Comparison of ENCODE assay signal across 10 mouse cellular contexts in genomic region chr13:12386286-12386685, GRCm38 (mm10). TPM values are rescaled to one million over a fixed set of nuclear protein-coding genes. Genes with fewer than 3 reads are reported as not detected.
DNase-seq lines count a peak whose midpoint lies in the region; ATAC-seq and TF ChIP-seq lines count a peak whose summit lies in the region.
"Had no signal": no experiment of that assay in that cellular context is flagged by ENCODE, and none has a peak within 500 bp of the region (broad histone marks: within the 10 kb centered on the region; RNA-seq: fewer than 3 reads in every experiment).

No protein-coding gene starts in this region.

- peak; percentile 40 for DNase-seq in hindbrain, embryonic 11.5 days (ENCODE audit: low spot score)
- DNase-seq in neural tube, embryonic 10.5 days (ENCODE audit: extremely low spot score, low spot score): no peak
- peak; percentile 70 for DNase-seq in brain, adult 2 months (ENCODE audit: low read depth, low spot score)
- peak; percentile 80 for DNase-seq in midbrain, postnatal 0 days (ENCODE audit: low spot score)
- no peak for DNase-seq in gastrocnemius, postnatal 4 days (ENCODE audit: low spot score in 2 of 2)
- no peak for DNase-seq in spleen, postnatal 10 days (ENCODE audit: low spot score in 2 of 2)

- no peaks in the 10 kb centered on the region for H3K36me3 ChIP-seq in hindbrain, embryonic 11.5 days (ENCODE audit: control insufficient read depth, insufficient read depth, low read length)
- no peaks in the 10 kb centered on the region for H3K36me3 ChIP-seq in hindbrain, embryonic 12.5 days
- no peaks in the 10 kb centered on the region for H3K36me3 ChIP-seq in neural tube, embryonic 15.5 days
- H3K36me3 ChIP-seq in midbrain, postnatal 0 days (ENCODE audit: insufficient read depth, low read length): no peaks in the 10 kb centered on the region
- H3K36me3 ChIP-seq: embryonic facial prominence, embryonic 13.5 days; limb, embryonic 15.5 days had no signal

- H3K9ac ChIP-seq in hindbrain, embryonic 11.5 days (ENCODE audit: low read depth, low read length): no peak overlapping the region
- H3K9ac ChIP-seq in hindbrain, embryonic 12.5 days: no peak overlapping the region
- no peak overlapping the region for H3K9ac ChIP-seq in neural tube, embryonic 15.5 days (replicated peaks)
- H3K9ac ChIP-seq in midbrain, postnatal 0 days (replicated peaks; ENCODE audit: low read length, poor library complexity, severe bottlenecking): no peak overlapping the region
- H3K9ac ChIP-seq: embryonic facial prominence, embryonic 13.5 days; limb, embryonic 15.5 days had no signal

- no peak overlapping the region for H3K4me2 ChIP-seq in hindbrain, embryonic 11.5 days (replicated peaks; ENCODE audit: low read depth, low read length)
- H3K4me2 ChIP-seq in hindbrain, embryonic 12.5 days (replicated peaks): no peak overlapping the region
- H3K4me2 ChIP-seq in neural tube, embryonic 15.5 days: no peak overlapping the region
- no peak overlapping the region for H3K4me2 ChIP-seq in midbrain, postnatal 0 days (ENCODE audit: low read depth, low read length, poor library complexity, severe bottlenecking)
- H3K4me2 ChIP-seq: embryonic facial prominence, embryonic 13.5 days; limb, embryonic 15.5 days had no signal

- peak; percentile 91 for TF ChIP-seq CTCF in midbrain, postnatal 0 days (IDR thresholded peaks at IDR 0.05)

- H3K4me1 ChIP-seq in hindbrain, embryonic 11.5 days (replicated peaks; ENCODE audit: control insufficient read depth, insufficient read depth, low read length): no peaks in the 10 kb centered on the region
- H3K4me1 ChIP-seq in hindbrain, embryonic 12.5 days: no peaks in the 10 kb centered on the region
- no peaks in the 10 kb centered on the region for H3K4me1 ChIP-seq in neural tube, embryonic 15.5 days
- no peaks in the 10 kb centered on the region for H3K4me1 ChIP-seq in midbrain, postnatal 0 days (ENCODE audit: insufficient read depth, low read length)
- H3K4me1 ChIP-seq: embryonic facial prominence, embryonic 13.5 days; limb, embryonic 15.5 days had no signal

- no peak overlapping the region for H3K4me3 ChIP-seq in hindbrain, embryonic 11.5 days (ENCODE audit: low read depth, low read length)
- H3K4me3 ChIP-seq in hindbrain, embryonic 12.5 days: no peak overlapping the region
- H3K4me3 ChIP-seq in neural tube, embryonic 15.5 days (replicated peaks): no peak overlapping the region
- H3K4me3 ChIP-seq in midbrain, postnatal 0 days (ENCODE audit: low read depth, low read length): no peak overlapping the region
- H3K4me3 ChIP-seq: embryonic facial prominence, embryonic 13.5 days; limb, embryonic 15.5 days had no signal

- no peak for ATAC-seq in hindbrain, embryonic 11.5 days (ENCODE audit: low FRiP score)
- no peak for ATAC-seq in hindbrain, embryonic 12.5 days (ENCODE audit: low FRiP score)
- peak; percentile 68; the same call in 1 of the 2 replicates for ATAC-seq in neural tube, embryonic 15.5 days (ENCODE audit: low FRiP score)
- no peak for ATAC-seq in midbrain, postnatal 0 days (ENCODE audit: low FRiP score)

- no peaks in the 10 kb centered on the region for H3K27me3 ChIP-seq in hindbrain, embryonic 11.5 days (ENCODE audit: control insufficient read depth, insufficient read depth, low read length)
- H3K27me3 ChIP-seq in hindbrain, embryonic 12.5 days: no peaks in the 10 kb centered on the region
- H3K27me3 ChIP-seq in neural tube, embryonic 15.5 days (replicated peaks): no peaks in the 10 kb centered on the region
- no peaks in the 10 kb centered on the region for H3K27me3 ChIP-seq in midbrain, postnatal 0 days (ENCODE audit: insufficient read depth, low read length)
- H3K27me3 ChIP-seq: embryonic facial prominence, embryonic 13.5 days; limb, embryonic 15.5 days had no signal

- H3K27ac ChIP-seq in hindbrain, embryonic 11.5 days (ENCODE audit: low read depth, low read length): no peak overlapping the region
- H3K27ac ChIP-seq in hindbrain, embryonic 12.5 days: no peak overlapping the region
- H3K27ac ChIP-seq in neural tube, embryonic 15.5 days (replicated peaks): no peak overlapping the region
- no peak overlapping the region for H3K27ac ChIP-seq in midbrain, postnatal 0 days (ENCODE audit: low read depth, low read length)
- H3K27ac ChIP-seq: embryonic facial prominence, embryonic 13.5 days; limb, embryonic 15.5 days had no signal

- no peaks in the 10 kb centered on the region for H3K9me3 ChIP-seq in hindbrain, embryonic 11.5 days (ENCODE audit: control insufficient read depth, low read length)
- no peaks in the 10 kb centered on the region for H3K9me3 ChIP-seq in hindbrain, embryonic 12.5 days (replicated peaks)
- H3K9me3 ChIP-seq in neural tube, embryonic 15.5 days (replicated peaks): no peaks in the 10 kb centered on the region
- no peaks in the 10 kb centered on the region for H3K9me3 ChIP-seq in midbrain, postnatal 0 days (ENCODE audit: low read length)
- H3K9me3 ChIP-seq: embryonic facial prominence, embryonic 13.5 days; limb, embryonic 15.5 days had no signal

RNA-seq across cellular contexts. Expression of gene Heatr1, which starts 8.5 kb away (rescaled TPM):
- polyA plus RNA-seq in hindbrain, embryonic 11.5 days (2014; fragmentation: Nextera tagmentation; extraction: Ambion mirVana): 36.2 and 37.2 TPM in 2 replicates
- polyA plus RNA-seq in hindbrain, embryonic 12.5 days (2016; fragmentation: Nextera tagmentation; extraction: Ambion mirVana): 24.8 and 26.8 TPM in 2 replicates
- 9.8 and 12.9 TPM in 2 replicates for polyA plus RNA-seq in neural tube, embryonic 15.5 days (2015; fragmentation: Nextera tagmentation; extraction: Ambion mirVana)
- 13.1 and 18.5 TPM in 2 replicates for total RNA-seq in midbrain, postnatal 0 days (2014; rRNA removed)
- polyA plus RNA-seq in midbrain, postnatal 0 days (2015; fragmentation: Nextera tagmentation; extraction: Ambion mirVana): 5.1 and 5.9 TPM in 2 replicates
- total RNA-seq in gastrocnemius, postnatal 4 days (2021): 10 to 100 TPM; 14.8 to 17.4 TPM

RNA-seq across cellular contexts. Expression of gene Actn2, which starts 45.7 kb away (rescaled TPM):
- polyA plus RNA-seq in hindbrain, embryonic 11.5 days (2014; fragmentation: Nextera tagmentation; extraction: Ambion mirVana): 3.3 and 5.8 TPM in 2 replicates
- polyA plus RNA-seq in hindbrain, embryonic 12.5 days (2016; fragmentation: Nextera tagmentation; extraction: Ambion mirVana): 6.2 and 26.2 TPM in 2 replicates
- polyA plus RNA-seq in neural tube, embryonic 15.5 days (2015; fragmentation: Nextera tagmentation; extraction: Ambion mirVana): 13.5 and 22.6 TPM in 2 replicates
- 5.7 and 8.6 TPM in 2 replicates for total RNA-seq in midbrain, postnatal 0 days (2014; rRNA removed)
- 3.7 and 4.0 TPM in 2 replicates for polyA plus RNA-seq in midbrain, postnatal 0 days (2015; fragmentation: Nextera tagmentation; extraction: Ambion mirVana)
- total RNA-seq in gastrocnemius, postnatal 4 days (2021): 1,000 to 10,000 TPM; 1,796 to 1,855 TPM

Comparison
In these comparisons a context has a peak if more than half of its experiments do, and no peak if none do; other contexts are left out.
1. DNase-seq: peak in hindbrain, embryonic 11.5 days (single experiment), brain, adult 2 months (single experiment) and midbrain, postnatal 0 days (single experiment); none in neural tube, embryonic 10.5 days (single experiment), gastrocnemius, postnatal 4 days (0 of 2) and spleen, postnatal 10 days (0 of 2).